Mouse (Mus musculus): ENCODE measurements around the gene Zfp804a.

GRCm38 (mm10) chr2:82113650-82114049, 60.6 kb downstream of the Zfp804a start:
- TF ChIP-seq EP300 (IDR thresholded peaks at IDR 0.05) (no peak), CTCF (IDR thresholded peaks at IDR 0.05) (no peak)
